Mouse (Mus musculus): ENCODE measurements around the gene Fastk.

DNA sequence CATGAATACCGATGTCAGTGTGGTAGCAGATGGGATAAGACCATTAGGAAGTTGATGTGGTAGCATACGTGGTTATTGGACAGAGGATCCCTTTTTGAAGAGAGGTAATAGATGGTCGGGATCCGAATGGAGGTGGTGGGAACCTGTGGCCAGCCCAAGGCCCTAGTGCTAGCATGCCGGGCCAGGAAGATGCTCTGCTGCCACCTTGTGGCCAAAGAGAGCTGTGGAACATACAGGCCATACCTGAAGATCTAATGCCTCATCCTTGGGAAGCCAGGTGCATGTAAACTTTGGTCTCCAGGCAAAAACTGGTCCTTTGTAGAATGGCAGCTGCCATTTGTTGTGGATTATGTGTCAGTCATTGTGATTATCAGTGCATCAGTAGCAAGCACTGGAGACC lies 25.5 kb upstream of the Fastk start:
- peak; percentile 98 for TF ChIP-seq CTCF (IDR thresholded peaks at IDR 0.05; ENCODE audit: control insufficient read depth, insufficient read depth, low read length)
- no peak for TF ChIP-seq POLR2A (IDR thresholded peaks at IDR 0.05; ENCODE audit: borderline replicate concordance, control insufficient read depth, low read depth, low read length)

All from bone marrow, adult 2 months (tissue).